Mouse (Mus musculus): Measurements from ENCODE around the gene Klra5. TPM values are rescaled to one million over a fixed set of nuclear protein-coding genes. Genes with fewer than 3 reads are reported as not detected.
"Not testable (repeated sequence)": the region's sequence is repeated elsewhere in the genome, so short reads cannot be mapped to it uniquely, and the experiment has no call there.

The Klra5 gene
- total RNA-seq (2014; rRNA removed) (not detected in 2 replicates), polyA plus RNA-seq (2015; fragmentation: Nextera tagmentation; extraction: Ambion mirVana) (not detected in 2 replicates)

DNA sequence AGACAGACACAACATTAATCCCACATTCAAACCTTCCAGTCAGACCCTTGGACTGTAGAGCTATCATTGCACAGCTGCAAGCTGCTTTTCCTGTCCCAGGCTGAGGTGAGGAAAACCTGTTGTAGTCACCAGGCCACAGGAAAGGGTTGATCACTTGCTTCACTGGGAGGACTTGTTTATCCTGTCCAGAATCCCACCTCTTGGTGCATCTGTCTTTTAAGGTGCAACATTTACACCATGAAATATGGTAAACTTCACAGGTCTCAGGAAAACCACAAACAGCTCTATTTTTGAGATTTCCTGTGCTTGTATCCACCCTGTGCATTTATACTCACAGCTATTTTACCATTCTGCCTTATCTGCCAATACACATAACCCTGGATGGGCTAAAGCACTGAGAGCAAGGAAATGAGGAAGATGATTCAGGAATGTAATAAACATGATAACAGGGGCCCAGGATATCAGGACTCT, at the start of gene Klra5:
TSS of gene Klra5 (minus strand) at position 175 of the 471 bp plus-strand sequence.
- not testable (repeated sequence) for H3K27me3 ChIP-seq (ENCODE audit: insufficient read depth, low read length); DNase-seq (ENCODE audit: low spot score); H3K4me3 ChIP-seq (ENCODE audit: low read depth, low read length); H3K9ac ChIP-seq (replicated peaks; ENCODE audit: low read length, poor library complexity, severe bottlenecking); H3K36me3 ChIP-seq (ENCODE audit: insufficient read depth, low read length); H3K4me2 ChIP-seq (ENCODE audit: low read depth, low read length, poor library complexity, severe bottlenecking); H3K27ac ChIP-seq (ENCODE audit: low read depth, low read length); H3K9me3 ChIP-seq (ENCODE audit: low read length); H3K4me1 ChIP-seq (ENCODE audit: insufficient read depth, low read length); ATAC-seq (ENCODE audit: low FRiP score)

DNA sequence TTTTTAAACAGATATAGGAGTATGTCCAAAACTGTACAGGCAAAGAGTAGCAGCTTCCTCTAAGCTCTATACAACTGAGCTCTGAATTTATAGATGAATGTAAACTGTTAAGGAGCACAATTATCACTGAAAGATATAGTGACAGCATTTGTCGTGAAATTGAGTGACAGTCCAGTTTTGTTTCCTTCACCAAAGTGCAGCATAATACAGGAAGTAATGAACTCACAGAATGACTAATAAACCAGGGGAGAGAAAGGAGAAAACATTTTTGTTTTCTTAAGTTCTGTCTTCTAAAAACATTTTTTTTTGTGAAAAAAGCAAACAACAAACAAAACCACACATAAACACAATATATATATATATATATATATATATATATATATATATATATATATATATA, 454 bp downstream of the Klra5 start:
- Histone ChIP-seq H3K4me2 (ENCODE audit: low read depth, low read length, poor library complexity, severe bottlenecking) (no peak overlapping the region), H3K4me1 (ENCODE audit: insufficient read depth, low read length) (no peaks in the 10 kb centered on the region), H3K36me3 (ENCODE audit: insufficient read depth, low read length) (no peaks in the 10 kb centered on the region), H3K4me3 (ENCODE audit: low read depth, low read length) (no peak overlapping the region), H3K27me3 (ENCODE audit: insufficient read depth, low read length) (no peaks in the 10 kb centered on the region), H3K9ac (replicated peaks; ENCODE audit: low read length, poor library complexity, severe bottlenecking) (no peak overlapping the region), H3K9me3 (ENCODE audit: low read length) (peaks cover 5% of the 10 kb centered on the region; the same call in 1 of the 2 replicates), H3K27ac (ENCODE audit: low read depth, low read length) (no peak overlapping the region)
- no peak for DNase-seq (ENCODE audit: low spot score)
- no peak for ATAC-seq (ENCODE audit: low FRiP score)
- no peak for TF ChIP-seq CTCF (IDR thresholded peaks at IDR 0.05)
- 81% methylated on average over 1 of the region's 1 CpGs for WGBS

DNA sequence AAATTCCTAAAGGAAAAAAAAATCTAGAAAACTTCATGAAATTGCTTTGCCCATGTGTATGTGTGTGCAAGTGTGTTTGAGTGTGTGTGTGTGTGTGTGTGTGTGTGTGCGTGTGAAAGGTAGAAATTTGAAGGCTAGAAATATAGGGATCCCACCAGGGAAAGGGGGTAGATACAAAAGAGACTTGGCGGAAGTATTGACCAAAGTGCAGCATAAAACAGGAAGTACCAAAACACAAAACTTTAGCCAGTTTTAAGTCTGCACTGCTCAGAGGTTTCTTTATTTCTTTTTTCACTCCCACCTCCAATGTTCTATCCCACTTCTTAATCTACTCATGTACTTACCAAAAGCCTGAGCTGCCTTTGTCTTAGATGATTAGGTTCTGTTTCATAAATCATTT, 34.9 kb downstream of the Klra5 start:
- Histone ChIP-seq H3K4me3 (ENCODE audit: low read depth, low read length) (no peak overlapping the region), H3K27me3 (ENCODE audit: insufficient read depth, low read length) (no peaks in the 10 kb centered on the region), H3K9me3 (ENCODE audit: low read length) (peaks cover 10% of the 10 kb centered on the region), H3K36me3 (ENCODE audit: insufficient read depth, low read length) (no peaks in the 10 kb centered on the region), H3K4me1 (ENCODE audit: insufficient read depth, low read length) (no peaks in the 10 kb centered on the region), H3K27ac (ENCODE audit: low read depth, low read length) (no peak overlapping the region), H3K9ac (replicated peaks; ENCODE audit: low read length, poor library complexity, severe bottlenecking) (no peak overlapping the region), H3K4me2 (ENCODE audit: low read depth, low read length, poor library complexity, severe bottlenecking) (no peak overlapping the region)
- WGBS = 85% methylated on average over 2 of the region's 2 CpGs
- DNase-seq (ENCODE audit: low spot score) = no peak
- no peak for TF ChIP-seq CTCF (IDR thresholded peaks at IDR 0.05)
- ATAC-seq (ENCODE audit: low FRiP score) = no peak

DNA sequence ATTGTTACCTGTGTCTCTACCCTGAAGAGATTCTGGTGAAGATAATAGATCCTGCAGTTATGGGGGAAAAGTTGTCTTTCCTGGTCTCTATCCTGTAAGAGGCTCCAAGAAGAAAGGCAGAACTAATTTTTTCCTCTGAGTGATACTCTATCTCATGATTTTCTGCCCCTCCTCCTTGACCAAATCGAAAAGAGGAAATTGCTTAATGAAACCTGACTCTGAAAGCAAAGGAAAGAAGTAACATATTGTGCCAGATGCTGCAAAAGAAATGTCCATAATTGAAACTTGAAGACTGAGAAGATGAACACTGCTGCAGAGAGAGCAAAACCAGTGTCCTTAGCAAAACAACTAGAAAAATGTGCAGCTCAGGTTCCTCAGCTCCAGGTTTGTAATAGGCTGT, 40.9 kb downstream of the Klra5 start, which contains the start of gene Klra17:
TSS of gene Klra17 (minus strand) at position 124 of the 400 bp plus-strand sequence.
- Histone ChIP-seq H3K27ac (ENCODE audit: low read depth, low read length) (no peak within 1 kb of the TSS), H3K36me3 (ENCODE audit: insufficient read depth, low read length) (no peaks in the 10 kb centered on the region), H3K9ac (replicated peaks; ENCODE audit: low read length, poor library complexity, severe bottlenecking) (no peak within 1 kb of the TSS), H3K4me3 (ENCODE audit: low read depth, low read length) (no peak within 1 kb of the TSS), H3K4me1 (ENCODE audit: insufficient read depth, low read length) (no peaks in the 10 kb centered on the region), H3K4me2 (ENCODE audit: low read depth, low read length, poor library complexity, severe bottlenecking) (no peak within 1 kb of the TSS), H3K9me3 (ENCODE audit: low read length) (peaks cover 12% of the 10 kb centered on the region), H3K27me3 (ENCODE audit: insufficient read depth, low read length) (no peaks in the 10 kb centered on the region)
- 62% methylated on average over 1 of the region's 1 CpGs for WGBS
- no peak for ATAC-seq (ENCODE audit: low FRiP score)
- no peak for DNase-seq (ENCODE audit: low spot score)
- TF ChIP-seq CTCF (IDR thresholded peaks at IDR 0.05) = no peak

DNA sequence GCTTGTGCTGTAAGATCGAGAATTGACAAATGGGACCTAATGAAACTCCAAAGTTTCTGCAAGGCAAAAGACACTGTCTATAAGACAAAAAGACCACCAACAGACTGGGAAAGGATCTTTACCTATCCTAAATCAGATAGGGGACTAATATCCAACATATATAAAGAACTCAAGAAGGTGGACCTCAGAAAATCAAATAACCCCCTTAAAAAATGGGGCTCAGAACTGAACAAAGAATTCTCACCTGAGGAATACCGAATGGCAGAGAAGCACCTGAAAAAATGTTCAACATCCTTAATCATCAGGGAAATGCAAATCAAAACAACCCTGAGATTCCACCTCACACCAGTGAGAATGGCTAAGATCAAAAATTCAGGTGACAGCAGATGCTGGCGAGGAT, 55.1 kb downstream of the Klra5 start, which contains the start of gene Gm17631:
TSS of gene Gm17631 (plus strand) at position 301 of the 400 bp plus-strand sequence.
- H3K9me3 ChIP-seq (ENCODE audit: low read length); H3K4me1 ChIP-seq (ENCODE audit: insufficient read depth, low read length); H3K27me3 ChIP-seq (ENCODE audit: insufficient read depth, low read length); ATAC-seq (ENCODE audit: low FRiP score); DNase-seq (ENCODE audit: low spot score); H3K4me2 ChIP-seq (ENCODE audit: low read depth, low read length, poor library complexity, severe bottlenecking); H3K36me3 ChIP-seq (ENCODE audit: insufficient read depth, low read length); H3K4me3 ChIP-seq (ENCODE audit: low read depth, low read length); H3K9ac ChIP-seq (replicated peaks; ENCODE audit: low read length, poor library complexity, severe bottlenecking); H3K27ac ChIP-seq (ENCODE audit: low read depth, low read length): not testable (repeated sequence)
- WGBS = no CpG with 5 or more reads among the region's 3 CpGs

Other genes starting within 250 kb of the Klra5 start
- not detected in 2 replicates for gene Klrc1, start 238.7 kb downstream of the Klra5 start, total RNA-seq (2014; rRNA removed)
- gene Klrc1, start 238.7 kb downstream of the Klra5 start, polyA plus RNA-seq (2015; fragmentation: Nextera tagmentation; extraction: Ambion mirVana) = not detected in 2 replicates
- not detected in 2 replicates for gene Klri1, start 200.5 kb downstream of the Klra5 start, total RNA-seq (2014; rRNA removed)
- gene Klri1, start 200.5 kb downstream of the Klra5 start, polyA plus RNA-seq (2015; fragmentation: Nextera tagmentation; extraction: Ambion mirVana) = not detected in 2 replicates
- gene Klri2, start 177.2 kb downstream of the Klra5 start, total RNA-seq (2014; rRNA removed) = 0.14 TPM in 1 of 2 replicates, not detected in the other
- 0.04 TPM in 1 of 2 replicates, not detected in the other for gene Klri2, start 177.2 kb downstream of the Klra5 start, polyA plus RNA-seq (2015; fragmentation: Nextera tagmentation; extraction: Ambion mirVana)
- not detected in 2 replicates for gene Gm156, start 133.4 kb downstream of the Klra5 start, total RNA-seq (2014; rRNA removed)
- gene Gm156, start 133.4 kb downstream of the Klra5 start, polyA plus RNA-seq (2015; fragmentation: Nextera tagmentation; extraction: Ambion mirVana) = not detected in 2 replicates
- not detected in 2 replicates for gene Gm17631, start 55.0 kb downstream of the Klra5 start, total RNA-seq (2014; rRNA removed)
- not detected in 2 replicates for gene Gm17631, start 55.0 kb downstream of the Klra5 start, polyA plus RNA-seq (2015; fragmentation: Nextera tagmentation; extraction: Ambion mirVana)
- gene Klra17, start 41.0 kb downstream of the Klra5 start, total RNA-seq (2014; rRNA removed) = not detected in 2 replicates
- gene Klra17, start 41.0 kb downstream of the Klra5 start, polyA plus RNA-seq (2015; fragmentation: Nextera tagmentation; extraction: Ambion mirVana) = not detected in 2 replicates
- gene Klra6, start 109.3 kb upstream of the Klra5 start, total RNA-seq (2014; rRNA removed) = not detected in 2 replicates
- not detected in 2 replicates for gene Klra6, start 109.3 kb upstream of the Klra5 start, polyA plus RNA-seq (2015; fragmentation: Nextera tagmentation; extraction: Ambion mirVana)
- not detected in 2 replicates for gene Klra4, start 149.6 kb upstream of the Klra5 start, total RNA-seq (2014; rRNA removed)
- not detected in 2 replicates for gene Klra4, start 149.6 kb upstream of the Klra5 start, polyA plus RNA-seq (2015; fragmentation: Nextera tagmentation; extraction: Ambion mirVana)
- not detected in 2 replicates for gene Klra8, start 212.2 kb upstream of the Klra5 start, total RNA-seq (2014; rRNA removed)
- gene Klra8, start 212.2 kb upstream of the Klra5 start, polyA plus RNA-seq (2015; fragmentation: Nextera tagmentation; extraction: Ambion mirVana) = not detected in 2 replicates

Data from midbrain, postnatal 0 days (tissue).